Mouse (Mus musculus): ENCODE data around the gene Barx2. TPM values are rescaled to one million over a fixed set of nuclear protein-coding genes. Genes with fewer than 3 reads are reported as not detected.

Barx2 gene
- not detected in 2 replicates for polyA plus RNA-seq (2012; rRNA removed)

GRCm38 (mm10) chr9:31912921-31913738, at the start of gene Barx2:
Gene Barx2, minus strand, starts transcription at chr9:31913462.
- 1% methylated on average over 80 of the region's 81 CpGs for WGBS
- 0 out of 2 replicates have a peak within 1 kb of the TSS, but pooled peaks have one; percentile 4 for H3K4me3 ChIP-seq (ENCODE audit: extremely low read depth, insufficient read depth, insufficient read length)

GRCm38 (mm10) chr9:31962265-31962664, 49.0 kb upstream of the Barx2 start:
- WGBS: 71% methylated on average over 1 of the region's 1 CpGs
- DNase-seq (ENCODE audit: low read depth in 1 of 2, low spot score in 2 of 2): no peak
- Histone ChIP-seq H3K27me3 (ENCODE audit: control insufficient read depth, insufficient read depth, low read length) (no peaks in the 10 kb centered on the region), H3K4me1 (ENCODE audit: control insufficient read depth, insufficient read depth, insufficient read length) (no peaks in the 10 kb centered on the region), H3K27ac (ENCODE audit: insufficient read depth, low read length) (no peak overlapping the region), H3K36me3 (ENCODE audit: control insufficient read depth, insufficient read depth, low read length) (no peaks in the 10 kb centered on the region), H3K4me3 (ENCODE audit: extremely low read depth, insufficient read depth, insufficient read length) (no peak overlapping the region)
- no peak for TF ChIP-seq POLR2A (IDR thresholded peaks at IDR 0.05; ENCODE audit: low read depth, low read length)
- TF ChIP-seq CTCF (IDR thresholded peaks at IDR 0.05; ENCODE audit: extremely low read depth, insufficient read depth, insufficient read length, insufficient replicate concordance): no peak

More at GRCm38 (mm10) chr9:31912921-31913738, at the start of gene Barx2:
- H3K36me3 ChIP-seq (ENCODE audit: control insufficient read depth, insufficient read depth, low read length): no peaks in the 10 kb centered on the region
- peaks cover 3% of the 10 kb centered on the region; the same call in 1 of the 2 replicates for H3K4me1 ChIP-seq (ENCODE audit: control insufficient read depth, insufficient read depth, insufficient read length)
- no peak for TF ChIP-seq POLR2A (IDR thresholded peaks at IDR 0.05; ENCODE audit: low read depth, low read length)
- TF ChIP-seq CTCF (IDR thresholded peaks at IDR 0.05; ENCODE audit: extremely low read depth, insufficient read depth, insufficient read length, insufficient replicate concordance): no peak
- no peak within 1 kb of the TSS for H3K27ac ChIP-seq (ENCODE audit: insufficient read depth, low read length)
- peaks cover 19% of the 10 kb centered on the region for H3K27me3 ChIP-seq (ENCODE audit: control insufficient read depth, insufficient read depth, low read length)
- DNase-seq (ENCODE audit: low read depth in 1 of 2, low spot score in 2 of 2): no peak

- Histone ChIP-seq H3K4me1 (ENCODE audit: control insufficient read depth, insufficient read depth, insufficient read length) (no peaks in the 10 kb centered on the region), H3K27ac (ENCODE audit: insufficient read depth, low read length) (no peak overlapping the region), H3K4me3 (ENCODE audit: extremely low read depth, insufficient read depth, insufficient read length) (no peak overlapping the region), H3K27me3 (ENCODE audit: control insufficient read depth, insufficient read depth, low read length) (no peaks in the 10 kb centered on the region), H3K36me3 (ENCODE audit: control insufficient read depth, insufficient read depth, low read length) (no peaks in the 10 kb centered on the region)
- DNase-seq (ENCODE audit: low read depth in 1 of 2, low spot score in 2 of 2): no peak
- TF ChIP-seq CTCF (IDR thresholded peaks at IDR 0.05; ENCODE audit: extremely low read depth, insufficient read depth, insufficient read length, insufficient replicate concordance) (no peak), POLR2A (IDR thresholded peaks at IDR 0.05; ENCODE audit: low read depth, low read length) (no peak)
- WGBS: 86% methylated on average over 2 of the region's 2 CpGs
Measured at GRCm38 (mm10) chr9:31960488-31960887, 47.2 kb upstream of the Barx2 start.

- Histone ChIP-seq H3K4me1 (ENCODE audit: control insufficient read depth, insufficient read depth, insufficient read length) (no peaks in the 10 kb centered on the region), H3K36me3 (ENCODE audit: control insufficient read depth, insufficient read depth, low read length) (no peaks in the 10 kb centered on the region), H3K4me3 (ENCODE audit: extremely low read depth, insufficient read depth, insufficient read length) (no peak overlapping the region), H3K27me3 (ENCODE audit: control insufficient read depth, insufficient read depth, low read length) (no peaks in the 10 kb centered on the region), H3K27ac (ENCODE audit: insufficient read depth, low read length) (no peak overlapping the region)
- DNase-seq (ENCODE audit: low read depth in 1 of 2, low spot score in 2 of 2): no peak
- TF ChIP-seq POLR2A (IDR thresholded peaks at IDR 0.05; ENCODE audit: low read depth, low read length) (no peak), CTCF (IDR thresholded peaks at IDR 0.05; ENCODE audit: extremely low read depth, insufficient read depth, insufficient read length, insufficient replicate concordance) (no peak)
Measured at GRCm38 (mm10) chr9:31958120-31958519, 44.9 kb upstream of the Barx2 start.

GRCm38 (mm10) chr9:31950506-31950905, 37.2 kb upstream of the Barx2 start:
- DNase-seq (ENCODE audit: low read depth in 1 of 2, low spot score in 2 of 2): no peak
- Histone ChIP-seq H3K27me3 (ENCODE audit: control insufficient read depth, insufficient read depth, low read length) (no peaks in the 10 kb centered on the region), H3K36me3 (ENCODE audit: control insufficient read depth, insufficient read depth, low read length) (no peaks in the 10 kb centered on the region), H3K4me1 (ENCODE audit: control insufficient read depth, insufficient read depth, insufficient read length) (no peaks in the 10 kb centered on the region), H3K4me3 (ENCODE audit: extremely low read depth, insufficient read depth, insufficient read length) (no peak overlapping the region), H3K27ac (ENCODE audit: insufficient read depth, low read length) (no peak overlapping the region)
- WGBS: 88% methylated on average over 5 of the region's 5 CpGs
- no peak for TF ChIP-seq POLR2A (IDR thresholded peaks at IDR 0.05; ENCODE audit: low read depth, low read length)
- TF ChIP-seq CTCF (IDR thresholded peaks at IDR 0.05; ENCODE audit: extremely low read depth, insufficient read depth, insufficient read length, insufficient replicate concordance): no peak

GRCm38 (mm10) chr9:31949031-31949430, 35.8 kb upstream of the Barx2 start:
- Histone ChIP-seq H3K4me3 (ENCODE audit: extremely low read depth, insufficient read depth, insufficient read length) (no peak overlapping the region), H3K4me1 (ENCODE audit: control insufficient read depth, insufficient read depth, insufficient read length) (no peaks in the 10 kb centered on the region), H3K27me3 (ENCODE audit: control insufficient read depth, insufficient read depth, low read length) (no peaks in the 10 kb centered on the region), H3K36me3 (ENCODE audit: control insufficient read depth, insufficient read depth, low read length) (no peaks in the 10 kb centered on the region), H3K27ac (ENCODE audit: insufficient read depth, low read length) (no peak overlapping the region)
- TF ChIP-seq POLR2A (IDR thresholded peaks at IDR 0.05; ENCODE audit: low read depth, low read length) (no peak), CTCF (IDR thresholded peaks at IDR 0.05; ENCODE audit: extremely low read depth, insufficient read depth, insufficient read length, insufficient replicate concordance) (no peak)
- 70% methylated on average over 5 of the region's 5 CpGs for WGBS
- no peak for DNase-seq (ENCODE audit: low read depth in 1 of 2, low spot score in 2 of 2)

GRCm38 (mm10) chr9:31947051-31947450, 33.8 kb upstream of the Barx2 start:
- WGBS: 81% methylated on average over 10 of the region's 10 CpGs
- no peak for DNase-seq (ENCODE audit: low read depth in 1 of 2, low spot score in 2 of 2)
- Histone ChIP-seq H3K4me3 (ENCODE audit: extremely low read depth, insufficient read depth, insufficient read length) (no peak overlapping the region), H3K27me3 (ENCODE audit: control insufficient read depth, insufficient read depth, low read length) (no peaks in the 10 kb centered on the region), H3K4me1 (ENCODE audit: control insufficient read depth, insufficient read depth, insufficient read length) (no peaks in the 10 kb centered on the region), H3K36me3 (ENCODE audit: control insufficient read depth, insufficient read depth, low read length) (no peaks in the 10 kb centered on the region), H3K27ac (ENCODE audit: insufficient read depth, low read length) (no peak overlapping the region)
- no peak for TF ChIP-seq POLR2A (IDR thresholded peaks at IDR 0.05; ENCODE audit: low read depth, low read length)
- TF ChIP-seq CTCF (IDR thresholded peaks at IDR 0.05; ENCODE audit: extremely low read depth, insufficient read depth, insufficient read length, insufficient replicate concordance): no peak

Data from spleen, adult 2 months (tissue).